Mouse (Mus musculus): ENCODE measurements at regions not wholly inside any gene's neighbourhood (a gene's known extent, or its start where the extent isn't known, plus 50 kb on each side); places are given as distances from the start of the nearest gene placed in this dataset.
A peak's percentile ranks its signal among the peaks of the same experiment; 100 is the strongest.

DNA sequence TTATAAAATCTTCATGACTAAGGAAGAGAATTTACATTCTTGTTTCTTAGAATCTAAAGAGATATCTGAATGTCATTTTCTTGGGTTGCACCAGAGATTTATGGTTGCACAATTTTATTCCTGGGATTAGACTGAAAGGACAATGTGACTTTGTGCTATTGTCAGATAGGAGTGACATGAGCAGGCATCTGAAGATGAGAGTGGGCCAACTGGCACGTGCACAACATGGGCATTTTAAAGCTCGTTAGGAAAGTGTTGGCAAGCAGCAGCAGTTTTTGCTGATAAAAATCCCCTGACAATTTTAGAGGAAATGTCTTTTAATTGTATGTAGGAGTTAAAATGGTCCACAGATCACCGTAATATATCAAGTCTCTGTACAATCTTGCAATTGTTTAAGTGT lies 178.9 kb upstream of the Tecrl start:
- Histone ChIP-seq H3K36me3 (ENCODE audit: control insufficient read depth, insufficient read depth) (no peaks in the 10 kb centered on the region), H3K27me3 (replicated peaks; ENCODE audit: control insufficient read depth, insufficient read depth, low read length) (no peaks in the 10 kb centered on the region), H3K9ac (ENCODE audit: low read depth, low read length) (no peak overlapping the region), H3K9me3 (ENCODE audit: control insufficient read depth) (no peaks in the 10 kb centered on the region), H3K27ac (ENCODE audit: low read depth, low read length) (no peak overlapping the region), H3K4me3 (ENCODE audit: low read depth, low read length) (no peak overlapping the region), H3K4me1 (replicated peaks; ENCODE audit: control insufficient read depth, insufficient read depth, low read length) (no peaks in the 10 kb centered on the region), H3K4me2 (replicated peaks; ENCODE audit: low read depth) (no peak overlapping the region)
- ATAC-seq = no peak
- WGBS = 74% methylated on average over 3 of the region's 3 CpGs
- TF ChIP-seq CTCF (IDR thresholded peaks at IDR 0.05; ENCODE audit: low read depth) = no peak

- no peaks in the 10 kb centered on the region for H3K4me1 ChIP-seq (replicated peaks; ENCODE audit: control insufficient read depth, insufficient read depth, low read length)
- H3K27me3 ChIP-seq (replicated peaks; ENCODE audit: control insufficient read depth, insufficient read depth, low read length) = no peaks in the 10 kb centered on the region
- no peak overlapping the region for H3K4me2 ChIP-seq (replicated peaks; ENCODE audit: low read depth)
- H3K4me3 ChIP-seq (ENCODE audit: low read depth, low read length) = no peak overlapping the region
- ATAC-seq = no peak
- WGBS = 71% methylated on average over 1 of the region's 1 CpGs
- H3K9me3 ChIP-seq (ENCODE audit: control insufficient read depth) = no peaks in the 10 kb centered on the region
- H3K36me3 ChIP-seq (ENCODE audit: control insufficient read depth, insufficient read depth) = no peaks in the 10 kb centered on the region
- TF ChIP-seq CTCF (IDR thresholded peaks at IDR 0.05; ENCODE audit: low read depth) = peak; percentile 50
- no peak overlapping the region for H3K9ac ChIP-seq (ENCODE audit: low read depth, low read length)
- no peak overlapping the region for H3K27ac ChIP-seq (ENCODE audit: low read depth, low read length)
Observed at GRCm38 (mm10) chr5:83518661-83519060, 163.7 kb upstream of the Tecrl start.

- peak; percentile 71 for TF ChIP-seq CTCF (IDR thresholded peaks at IDR 0.05; ENCODE audit: low read depth)
- Histone ChIP-seq H3K27me3 (replicated peaks; ENCODE audit: control insufficient read depth, insufficient read depth, low read length) (no peaks in the 10 kb centered on the region), H3K4me2 (replicated peaks; ENCODE audit: low read depth) (no peak overlapping the region), H3K4me3 (ENCODE audit: low read depth, low read length) (no peak overlapping the region), H3K4me1 (replicated peaks; ENCODE audit: control insufficient read depth, insufficient read depth, low read length) (no peaks in the 10 kb centered on the region), H3K9ac (ENCODE audit: low read depth, low read length) (no peak overlapping the region), H3K36me3 (ENCODE audit: control insufficient read depth, insufficient read depth) (no peaks in the 10 kb centered on the region), H3K9me3 (ENCODE audit: control insufficient read depth) (no peaks in the 10 kb centered on the region), H3K27ac (ENCODE audit: low read depth, low read length) (no peak overlapping the region)
- 7% methylated on average over 1 of the region's 1 CpGs for WGBS
- no peak for ATAC-seq
Observed at GRCm38 (mm10) chr5:83484135-83484534, 129.1 kb upstream of the Tecrl start.

GRCm38 (mm10) chr5:83440259-83440658 lies 85.3 kb upstream of the Tecrl start:
- Histone ChIP-seq H3K27me3 (replicated peaks; ENCODE audit: control insufficient read depth, insufficient read depth, low read length) (no peaks in the 10 kb centered on the region), H3K27ac (ENCODE audit: low read depth, low read length) (no peak overlapping the region), H3K4me1 (replicated peaks; ENCODE audit: control insufficient read depth, insufficient read depth, low read length) (no peaks in the 10 kb centered on the region), H3K9me3 (ENCODE audit: control insufficient read depth) (no peaks in the 10 kb centered on the region), H3K9ac (ENCODE audit: low read depth, low read length) (no peak overlapping the region), H3K36me3 (ENCODE audit: control insufficient read depth, insufficient read depth) (no peaks in the 10 kb centered on the region), H3K4me3 (ENCODE audit: low read depth, low read length) (no peak overlapping the region), H3K4me2 (replicated peaks; ENCODE audit: low read depth) (no peak overlapping the region)
- peak; percentile 87 for TF ChIP-seq CTCF (IDR thresholded peaks at IDR 0.05; ENCODE audit: low read depth)
- WGBS = 2% methylated on average over 3 of the region's 3 CpGs
- no peak for ATAC-seq

GRCm38 (mm10) chr5:83436510-83436909 lies 81.5 kb upstream of the Tecrl start:
- no peak overlapping the region for H3K27ac ChIP-seq (ENCODE audit: low read depth, low read length)
- no peaks in the 10 kb centered on the region for H3K27me3 ChIP-seq (replicated peaks; ENCODE audit: control insufficient read depth, insufficient read depth, low read length)
- H3K4me3 ChIP-seq (ENCODE audit: low read depth, low read length) = no peak overlapping the region
- 80% methylated on average over 1 of the region's 1 CpGs for WGBS
- no peak for TF ChIP-seq CTCF (IDR thresholded peaks at IDR 0.05; ENCODE audit: low read depth)
- no peak overlapping the region for H3K4me2 ChIP-seq (replicated peaks; ENCODE audit: low read depth)
- no peak for ATAC-seq
- H3K9me3 ChIP-seq (ENCODE audit: control insufficient read depth) = no peaks in the 10 kb centered on the region
- H3K36me3 ChIP-seq (ENCODE audit: control insufficient read depth, insufficient read depth) = no peaks in the 10 kb centered on the region
- H3K9ac ChIP-seq (ENCODE audit: low read depth, low read length) = no peak overlapping the region
- H3K4me1 ChIP-seq (replicated peaks; ENCODE audit: control insufficient read depth, insufficient read depth, low read length) = no peaks in the 10 kb centered on the region

DNA sequence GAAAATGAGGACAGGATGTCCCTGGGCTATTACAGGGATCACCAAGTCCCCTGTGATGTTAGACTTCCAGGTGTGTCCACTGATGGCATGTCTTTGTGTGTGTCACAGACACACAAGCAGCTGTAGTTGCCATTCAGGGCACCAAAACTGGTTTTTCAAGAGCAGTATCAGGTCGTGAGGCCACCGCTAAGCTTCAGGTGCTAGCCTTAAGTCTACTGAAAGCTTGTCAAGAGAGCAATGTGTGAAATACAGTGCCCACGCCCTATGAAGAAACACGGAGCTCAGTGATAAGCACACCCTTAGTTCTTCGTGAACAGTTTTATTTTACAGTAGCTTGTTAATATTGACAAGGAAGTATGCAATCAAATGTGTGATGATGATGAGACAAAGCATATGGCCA lies 66.7 kb upstream of the Tecrl start:
- H3K36me3 ChIP-seq (ENCODE audit: control insufficient read depth, insufficient read depth) = no peaks in the 10 kb centered on the region
- 42% methylated on average over 5 of the region's 5 CpGs for WGBS
- H3K4me3 ChIP-seq (ENCODE audit: low read depth, low read length) = no peak overlapping the region
- H3K9me3 ChIP-seq (ENCODE audit: control insufficient read depth) = no peaks in the 10 kb centered on the region
- no peak overlapping the region for H3K9ac ChIP-seq (ENCODE audit: low read depth, low read length)
- ATAC-seq = peak; percentile 53; the same call in 1 of the 2 replicates
- H3K4me2 ChIP-seq (replicated peaks; ENCODE audit: low read depth) = no peak overlapping the region
- no peak overlapping the region for H3K27ac ChIP-seq (ENCODE audit: low read depth, low read length)
- no peak for TF ChIP-seq CTCF (IDR thresholded peaks at IDR 0.05; ENCODE audit: low read depth)
- H3K4me1 ChIP-seq (replicated peaks; ENCODE audit: control insufficient read depth, insufficient read depth, low read length) = no peaks in the 10 kb centered on the region
- H3K27me3 ChIP-seq (replicated peaks; ENCODE audit: control insufficient read depth, insufficient read depth, low read length) = no peaks in the 10 kb centered on the region

GRCm38 (mm10) chr5:83410221-83410620 lies 55.2 kb upstream of the Tecrl start:
- no peak for TF ChIP-seq CTCF (IDR thresholded peaks at IDR 0.05; ENCODE audit: low read depth)
- Histone ChIP-seq H3K4me3 (ENCODE audit: low read depth, low read length) (no peak overlapping the region), H3K9me3 (ENCODE audit: control insufficient read depth) (no peaks in the 10 kb centered on the region), H3K4me2 (replicated peaks; ENCODE audit: low read depth) (no peak overlapping the region), H3K27ac (ENCODE audit: low read depth, low read length) (no peak overlapping the region), H3K27me3 (replicated peaks; ENCODE audit: control insufficient read depth, insufficient read depth, low read length) (no peaks in the 10 kb centered on the region), H3K9ac (ENCODE audit: low read depth, low read length) (no peak overlapping the region), H3K4me1 (replicated peaks; ENCODE audit: control insufficient read depth, insufficient read depth, low read length) (no peaks in the 10 kb centered on the region), H3K36me3 (ENCODE audit: control insufficient read depth, insufficient read depth) (no peaks in the 10 kb centered on the region)
- no peak for ATAC-seq
- 67% methylated on average over 2 of the region's 2 CpGs for WGBS

Data from intestine, postnatal 0 days (tissue).